Mouse (Mus musculus) limb, embryonic 12.5 days (tissue): ENCODE measurements at regions not wholly inside any gene's neighbourhood (a gene's known extent, or its start where the extent isn't known, plus 50 kb on each side); places are given as distances from the start of the nearest gene placed in this dataset.

Experiments used
- ATAC-seq: fragments of 200-750 bp; cut with Nextera tagmentation; 2 replicates; pipeline ENCODE4 v1.8.0; 2017; ENCODE audit warnings: low read depth, moderate TSS enrichment; ENCODE audit not compliant: insufficient number of reproducible peaks, insufficient read depth, low FRiP score, low TSS enrichment
- H3K27ac ChIP-seq: fragments of 300-500 bp; sonication (generic); 2 replicates; pipeline ENCODE4 v1.5.1; 2016; ENCODE audit warnings: mild to moderate bottlenecking, moderate library complexity
- H3K27me3 ChIP-seq: fragments of 300-500 bp; sonication (generic); 2 replicates; pipeline ENCODE4 v1.6.1; 2016; ENCODE audit warnings: mild to moderate bottlenecking, moderate library complexity
- H3K36me3 ChIP-seq: fragments of 300-500 bp; sonication (generic); 2 replicates; pipeline ENCODE4 v1.6.1; 2016; ENCODE audit warnings: mild to moderate bottlenecking, moderate library complexity
- H3K4me1 ChIP-seq: fragments of 300-500 bp; sonication (generic); replicated peaks from 2 replicates; pipeline ENCODE4 v1.6.1; 2016
- H3K4me2 ChIP-seq: fragments of 300-500 bp; sonication (generic); 2 replicates; pipeline ENCODE4 v1.6.1; 2016; ENCODE audit warnings: mild to moderate bottlenecking, moderate library complexity
- H3K4me3 ChIP-seq: fragments of 300-500 bp; sonication (generic); replicated peaks from 2 replicates; pipeline ENCODE4 v1.5.1; 2016; ENCODE audit warnings: mild to moderate bottlenecking
- H3K9ac ChIP-seq: fragments of 300-500 bp; sonication (generic); replicated peaks from 2 replicates; pipeline ENCODE4 v1.6.1; 2016; ENCODE audit warnings: mild to moderate bottlenecking, moderate library complexity
- H3K9me3 ChIP-seq: fragments of 300-500 bp; sonication (generic); 2 replicates; pipeline ENCODE4 v1.6.1; 2016; ENCODE audit warnings: mild to moderate bottlenecking, moderate library complexity
- WGBS: fragments of 180-500 bp; shearing (Covaris S2); methylation state at CpG from one replicate; pipeline ENCODE4 v1.1.7; 2016; 5-methylcytosine and 5-hydroxymethylcytosine counted together

GRCm38 (mm10) chr1:120814441-120814840 lies 212.2 kb downstream of the En1 start:
- Histone ChIP-seq H3K9ac (no peak overlapping the region), H3K9me3 (no peaks in the 10 kb centered on the region), H3K4me2 (no peak overlapping the region), H3K4me3 (no peak overlapping the region), H3K27me3 (peaks cover 7% of the 10 kb centered on the region; the same call in 1 of the 2 replicates), H3K27ac (no peak overlapping the region), H3K36me3 (no peaks in the 10 kb centered on the region), H3K4me1 (0 out of 2 replicates have a peak, but pooled peaks cover 4% of the 10 kb centered on the region)
- WGBS: 77% methylated on average over 4 of the region's 4 CpGs
- no peak for ATAC-seq

- no peaks in the 10 kb centered on the region for H3K9me3 ChIP-seq
- no peak for ATAC-seq
- H3K27me3 ChIP-seq: peaks cover 7% of the 10 kb centered on the region; the same call in 1 of the 2 replicates
- no peaks in the 10 kb centered on the region for H3K36me3 ChIP-seq
- 58% methylated on average over 5 of the region's 5 CpGs for WGBS
- H3K9ac ChIP-seq: no peak overlapping the region
- 0 out of 2 replicates have a peak, but pooled peaks cover 4% of the 10 kb centered on the region for H3K4me1 ChIP-seq
- no peak overlapping the region for H3K27ac ChIP-seq
- H3K4me2 ChIP-seq: no peak overlapping the region
- no peak overlapping the region for H3K4me3 ChIP-seq
Observed at GRCm38 (mm10) chr1:120816237-120816820, 214.1 kb downstream of the En1 start.

DNA sequence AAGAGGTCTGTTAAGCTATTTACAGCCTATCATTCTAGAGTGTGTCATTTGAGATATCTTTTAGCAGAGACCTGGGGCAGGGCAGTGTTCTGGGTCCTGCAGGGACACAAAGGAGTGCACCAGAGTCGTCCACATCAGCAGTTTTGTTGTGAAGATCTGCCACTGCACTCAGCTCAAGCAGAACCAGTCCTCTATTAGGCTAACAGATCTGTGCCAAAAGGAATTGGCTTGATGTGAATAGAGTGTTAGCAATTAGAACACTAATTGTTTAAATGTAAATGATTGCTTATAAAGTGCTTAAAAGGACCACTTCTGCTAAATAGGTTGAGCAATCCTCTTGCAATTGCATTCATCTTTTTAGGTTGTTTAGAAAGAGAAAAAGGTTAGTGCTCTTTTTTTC lies 215.3 kb downstream of the En1 start:
- Histone ChIP-seq H3K4me1 (0 out of 2 replicates have a peak, but pooled peaks cover 2% of the 10 kb centered on the region), H3K4me3 (no peak overlapping the region), H3K27ac (no peak overlapping the region), H3K9me3 (no peaks in the 10 kb centered on the region), H3K36me3 (no peaks in the 10 kb centered on the region), H3K27me3 (peaks cover 7% of the 10 kb centered on the region; the same call in 1 of the 2 replicates), H3K9ac (no peak overlapping the region), H3K4me2 (no peak overlapping the region)
- WGBS: 29% methylated on average over 1 of the region's 1 CpGs
- ATAC-seq: no peak

DNA sequence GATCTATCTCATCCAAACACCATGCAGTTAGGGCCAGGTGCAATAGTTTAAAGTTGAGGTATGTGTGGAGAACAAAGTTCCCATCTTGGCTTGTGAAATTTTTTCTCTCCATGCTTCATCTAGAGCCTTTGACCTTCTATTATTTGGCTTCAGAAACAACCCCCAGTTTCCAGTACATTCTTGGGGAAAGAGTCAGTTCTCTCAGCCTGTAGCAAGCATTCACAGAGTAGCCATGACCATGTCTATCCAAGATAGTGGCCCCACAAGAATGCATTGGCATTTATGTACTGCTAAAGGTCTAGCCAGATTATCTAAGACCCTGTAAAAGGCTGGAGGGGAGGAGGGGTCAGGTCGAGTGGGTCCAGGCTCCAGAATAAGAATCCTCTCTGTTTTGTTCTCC lies 229.8 kb downstream of the En1 start:
- H3K27me3 ChIP-seq: no peaks in the 10 kb centered on the region
- no peaks in the 10 kb centered on the region for H3K4me1 ChIP-seq
- no peak for ATAC-seq
- no peaks in the 10 kb centered on the region for H3K9me3 ChIP-seq
- WGBS: 76% methylated on average over 1 of the region's 1 CpGs
- H3K4me2 ChIP-seq: no peak overlapping the region
- no peak overlapping the region for H3K9ac ChIP-seq
- H3K4me3 ChIP-seq: no peak overlapping the region
- H3K27ac ChIP-seq: no peak overlapping the region
- no peaks in the 10 kb centered on the region for H3K36me3 ChIP-seq

GRCm38 (mm10) chr1:120842596-120842995 lies 240.4 kb downstream of the En1 start:
- 61% methylated on average over 7 of the region's 7 CpGs for WGBS

GRCm38 (mm10) chr1:120846146-120846545 lies 243.9 kb downstream of the En1 start:
- H3K9me3 ChIP-seq: no peaks in the 10 kb centered on the region
- no peaks in the 10 kb centered on the region for H3K27me3 ChIP-seq
- peaks cover 6% of the 10 kb centered on the region for H3K4me1 ChIP-seq
- ATAC-seq: no peak
- no peak overlapping the region for H3K4me2 ChIP-seq
- no peak overlapping the region for H3K9ac ChIP-seq
- H3K36me3 ChIP-seq: no peaks in the 10 kb centered on the region
- H3K4me3 ChIP-seq: no peak overlapping the region
- 76% methylated on average over 2 of the region's 2 CpGs for WGBS
- no peak overlapping the region for H3K27ac ChIP-seq

More at GRCm38 (mm10) chr1:120842596-120842995, 240.4 kb downstream of the En1 start:
- Histone ChIP-seq H3K27ac (no peak overlapping the region), H3K9ac (no peak overlapping the region), H3K27me3 (no peaks in the 10 kb centered on the region), H3K36me3 (no peaks in the 10 kb centered on the region), H3K4me3 (no peak overlapping the region), H3K4me2 (no peak overlapping the region), H3K4me1 (peaks cover 6% of the 10 kb centered on the region), H3K9me3 (no peaks in the 10 kb centered on the region)
- ATAC-seq: no peak

- Histone ChIP-seq H3K4me3 (no peak overlapping the region), H3K9ac (no peak overlapping the region), H3K27me3 (peaks cover 8% of the 10 kb centered on the region; the same call in 1 of the 2 replicates), H3K36me3 (no peaks in the 10 kb centered on the region), H3K4me1 (no peaks in the 10 kb centered on the region), H3K27ac (no peak overlapping the region), H3K9me3 (no peaks in the 10 kb centered on the region), H3K4me2 (no peak overlapping the region)
- WGBS: 75% methylated on average over 6 of the region's 6 CpGs
- ATAC-seq: no peak
Observed at GRCm38 (mm10) chr1:120851860-120852503, 249.8 kb downstream of the En1 start.

DNA sequence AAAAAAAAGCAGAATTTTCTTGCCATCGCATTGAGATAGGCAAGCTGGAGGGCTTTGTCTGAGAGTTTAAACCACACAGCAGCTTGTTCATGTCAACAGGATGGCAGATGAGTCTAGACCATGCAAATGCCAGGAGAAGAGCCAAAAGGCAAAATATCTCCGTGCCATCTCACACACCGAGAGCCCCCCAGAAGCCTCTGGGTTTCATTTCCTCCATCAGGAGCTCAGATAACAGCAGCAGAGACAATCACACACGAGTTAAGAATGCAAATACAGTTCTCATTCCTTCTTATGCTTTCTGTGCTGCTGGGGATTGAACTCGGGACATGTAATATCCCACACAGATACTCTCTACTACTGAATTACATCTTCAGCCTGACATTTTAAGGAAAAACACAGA lies 255.3 kb downstream of the En1 start:
- H3K27ac ChIP-seq: no peak overlapping the region
- H3K9me3 ChIP-seq: no peaks in the 10 kb centered on the region
- no peak overlapping the region for H3K4me2 ChIP-seq
- no peak overlapping the region for H3K9ac ChIP-seq
- 49% methylated on average over 5 of the region's 5 CpGs for WGBS
- no peaks in the 10 kb centered on the region for H3K4me1 ChIP-seq
- peaks cover 11% of the 10 kb centered on the region; the same call in 1 of the 2 replicates for H3K27me3 ChIP-seq
- no peak for ATAC-seq
- H3K36me3 ChIP-seq: no peaks in the 10 kb centered on the region
- H3K4me3 ChIP-seq: no peak overlapping the region

DNA sequence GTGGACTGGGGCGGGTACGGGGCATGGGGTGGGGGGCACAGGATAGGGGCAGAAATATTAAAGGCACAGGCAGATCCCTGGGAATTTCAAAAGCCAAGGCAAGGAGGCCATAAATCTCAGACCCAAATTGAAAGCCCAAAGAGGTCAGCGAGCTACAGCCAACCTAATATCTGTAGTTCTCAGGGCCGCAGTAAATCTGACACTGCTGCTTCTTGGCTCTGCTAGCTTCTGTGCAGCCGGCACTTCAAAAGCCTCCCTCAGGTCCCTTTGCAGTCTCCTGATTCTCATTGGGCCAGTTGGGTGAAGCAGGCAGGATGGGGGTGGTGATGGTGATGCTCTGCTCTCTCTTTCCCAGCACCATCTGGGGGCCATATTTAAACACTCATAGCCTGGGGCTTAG lies 257.3 kb downstream of the En1 start:
- Histone ChIP-seq H3K4me3 (no peak overlapping the region), H3K4me1 (no peaks in the 10 kb centered on the region), H3K27me3 (peaks cover 10% of the 10 kb centered on the region; the same call in 1 of the 2 replicates), H3K9me3 (no peaks in the 10 kb centered on the region), H3K27ac (no peak overlapping the region), H3K4me2 (no peak overlapping the region), H3K9ac (no peak overlapping the region), H3K36me3 (no peaks in the 10 kb centered on the region)
- ATAC-seq: no peak
- 6% methylated on average over 5 of the region's 5 CpGs for WGBS

GRCm38 (mm10) chr1:120872554-120872953 lies 270.3 kb downstream of the En1 start:
- Histone ChIP-seq H3K4me3 (no peak overlapping the region), H3K9ac (no peak overlapping the region), H3K4me2 (no peak overlapping the region), H3K9me3 (no peaks in the 10 kb centered on the region), H3K27ac (no peak overlapping the region), H3K27me3 (no peaks in the 10 kb centered on the region), H3K4me1 (no peaks in the 10 kb centered on the region), H3K36me3 (no peaks in the 10 kb centered on the region)
- ATAC-seq: no peak
- WGBS: 79% methylated on average over 7 of the region's 7 CpGs

- no peak overlapping the region for H3K4me2 ChIP-seq
- no peak for ATAC-seq
- H3K4me3 ChIP-seq: no peak overlapping the region
- no peaks in the 10 kb centered on the region for H3K9me3 ChIP-seq
- H3K9ac ChIP-seq: no peak overlapping the region
- WGBS: 83% methylated on average over 10 of the region's 10 CpGs
- H3K4me1 ChIP-seq: peaks cover 4% of the 10 kb centered on the region; the same call in 1 of the 2 replicates
- no peaks in the 10 kb centered on the region for H3K36me3 ChIP-seq
- H3K27me3 ChIP-seq: peaks cover 5% of the 10 kb centered on the region
- no peak overlapping the region for H3K27ac ChIP-seq
Observed at GRCm38 (mm10) chr1:120882959-120883549, 280.8 kb downstream of the En1 start.
